Mouse (Mus musculus) right cerebral cortex, adult 2 months (tissue): Measurements from ENCODE around the gene Acox1.

ENCODE experiments used
- DNase-seq, 2 experiments: peaks; one replicate each; pipeline ENCODE4 v3.0.0; 2021 to 2022; ENCODE audit warnings: low spot score in 2 of 2

Gene Acox1

DNA sequence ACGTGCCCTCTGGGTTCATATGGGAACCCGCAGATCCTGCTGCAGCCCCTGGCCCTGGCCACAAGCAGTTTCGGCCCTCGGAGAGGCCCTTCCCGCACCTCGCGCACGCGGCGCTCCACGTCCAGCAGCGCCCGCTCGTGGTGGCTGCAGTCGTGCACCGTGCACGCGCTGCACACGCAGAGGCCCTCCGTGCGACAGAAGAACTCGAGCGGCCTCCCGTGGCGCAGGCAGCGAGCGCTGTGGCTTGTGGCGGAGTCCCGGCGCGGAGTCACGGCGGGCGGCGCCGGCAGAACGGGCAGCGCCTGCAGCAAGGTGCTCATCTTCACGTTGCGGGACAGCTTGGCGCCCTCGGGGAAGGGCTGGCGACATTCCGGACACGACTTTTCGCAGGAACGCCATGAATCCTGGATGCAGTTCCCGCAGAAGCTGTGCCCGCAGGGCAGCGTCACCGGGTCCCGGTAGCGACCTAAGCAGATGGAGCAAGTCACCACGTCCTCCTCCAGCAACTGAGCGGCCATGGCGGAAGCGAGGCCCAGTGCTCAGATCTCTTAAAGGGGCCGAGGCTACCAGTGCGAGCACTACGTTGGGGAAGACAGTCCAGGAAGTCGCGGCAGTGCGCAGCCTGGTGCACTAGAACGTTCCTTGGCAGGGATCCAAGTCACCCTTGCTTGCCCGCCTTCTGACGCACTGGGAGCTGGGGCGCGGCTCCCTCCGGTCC, 68.2 kb downstream of the Acox1 start, which contains the start of gene Trim65:
TSS of gene Trim65 (minus strand) at position 641 of the 718 bp plus-strand sequence.
- DNase-seq: peak; percentile 87

DNA sequence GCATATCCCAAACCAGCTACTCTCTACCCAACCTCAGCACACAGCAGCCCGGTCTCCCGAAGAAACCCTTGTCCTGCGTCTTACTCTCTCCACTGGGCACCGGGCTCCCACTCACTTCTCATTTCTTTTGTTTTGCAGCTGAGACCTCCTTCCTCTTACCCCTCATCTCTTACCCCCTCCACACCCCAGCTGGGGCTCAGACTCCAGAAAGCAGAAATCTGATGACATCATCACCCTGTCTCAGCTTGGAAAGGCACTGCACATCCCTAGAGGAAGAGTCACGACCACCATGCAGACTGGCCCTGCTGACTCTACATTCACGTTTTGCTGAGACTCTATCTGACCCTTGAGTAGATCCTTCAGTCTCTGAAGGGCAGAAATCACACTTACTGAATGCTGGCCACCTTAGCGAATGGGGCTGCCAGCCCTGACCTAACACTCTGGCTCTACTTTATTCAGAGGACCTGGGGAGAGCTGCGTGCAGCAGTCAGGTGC, 68.8 kb downstream of the Acox1 start:
- DNase-seq: no peak

DNA sequence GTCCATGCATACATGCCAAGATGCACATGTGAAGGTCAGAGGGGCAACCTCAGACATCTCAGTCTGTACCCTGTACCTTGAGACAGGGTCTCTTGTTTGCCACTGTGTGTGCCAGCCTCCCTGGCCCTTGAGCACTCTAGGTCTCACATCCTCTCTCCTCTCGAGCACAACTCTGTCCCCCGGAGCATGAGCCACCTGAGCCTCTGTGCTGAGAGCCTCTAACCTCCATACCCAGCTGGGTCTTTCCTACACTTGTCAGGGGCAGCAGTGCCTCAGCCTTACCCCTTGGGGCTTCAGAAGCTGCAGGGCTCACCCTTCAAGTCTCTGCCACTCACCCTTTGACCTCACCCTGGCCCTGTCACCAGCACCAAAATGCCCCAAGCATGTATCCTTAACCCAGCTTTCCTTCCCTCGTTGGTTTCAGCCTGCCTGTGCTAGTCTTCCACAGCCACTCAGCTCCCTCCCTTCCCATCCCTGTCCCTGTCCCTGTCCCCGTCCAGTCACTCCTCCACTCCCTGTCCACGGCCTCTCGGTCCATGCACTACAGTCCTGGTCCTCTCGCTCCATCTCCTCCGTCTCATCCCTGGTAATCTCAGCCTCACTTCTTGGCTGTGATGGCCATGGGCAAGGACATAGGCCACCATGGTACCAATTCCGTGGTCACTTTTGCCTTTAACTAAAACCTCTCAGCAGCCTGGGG, 69.6 kb downstream of the Acox1 start:
- DNase-seq: no peak

DNA sequence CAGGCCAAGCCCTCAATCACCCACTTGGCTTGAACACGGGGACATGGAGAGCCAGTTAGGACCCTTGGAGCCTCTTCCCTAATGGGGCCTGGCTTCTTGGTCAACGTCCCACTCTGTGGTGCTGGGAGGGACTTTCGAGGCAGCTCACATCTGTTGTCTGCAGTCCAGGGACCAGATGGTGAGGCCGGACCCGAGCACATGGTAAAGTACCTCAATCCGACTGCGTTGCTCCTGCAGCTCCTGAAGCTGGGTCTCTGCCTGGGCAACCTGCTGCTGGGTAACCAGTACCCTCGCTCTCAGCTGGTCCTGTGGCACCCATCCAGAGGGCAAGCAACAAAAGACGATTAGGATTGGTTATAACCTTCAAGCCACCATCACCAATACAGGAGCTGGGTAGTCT, 70.9 kb downstream of the Acox1 start:
- DNase-seq: no peak

DNA sequence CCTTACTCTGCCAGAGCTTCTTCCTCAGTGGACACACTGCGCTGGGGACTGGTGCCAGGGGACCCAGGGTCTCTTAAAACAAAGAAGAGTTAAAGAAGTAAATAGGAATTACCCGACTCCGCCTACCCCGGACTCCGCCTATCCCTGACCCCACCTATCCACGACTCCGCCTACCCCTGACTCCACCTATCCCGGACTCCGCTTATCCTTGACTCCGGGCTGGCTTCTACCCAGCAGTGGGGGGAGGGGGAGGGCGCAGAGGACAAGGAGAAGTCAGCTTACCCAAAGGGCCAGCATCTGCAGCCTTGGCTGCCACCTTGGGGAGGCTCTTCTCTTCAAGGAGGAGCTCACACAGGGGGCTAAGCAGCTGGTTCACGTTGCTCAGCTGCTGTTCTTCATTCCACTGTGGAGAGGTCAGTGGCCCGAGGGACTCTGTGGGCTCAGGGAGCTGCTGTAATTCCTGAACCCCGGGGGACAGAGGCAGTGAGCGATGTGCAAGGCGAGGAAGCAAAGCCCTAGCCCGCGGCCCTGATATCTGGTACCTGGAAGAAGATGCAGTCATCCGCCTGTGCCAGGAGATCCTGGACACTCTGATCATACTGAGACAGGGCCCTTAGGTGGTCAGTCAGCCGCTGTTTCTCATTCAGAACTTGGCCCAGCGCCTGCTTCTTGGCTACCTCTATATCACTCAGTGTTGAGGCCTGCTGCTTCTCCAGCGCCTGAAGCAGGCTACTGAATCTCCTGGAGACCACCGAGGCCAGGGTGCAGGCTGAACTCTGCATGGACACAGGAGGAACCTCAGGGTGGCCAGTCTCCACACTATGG, 71.5 kb downstream of the Acox1 start, which contains the start of gene Trim47:
TSS of gene Trim47 (minus strand) at position 55 of the 825 bp plus-strand sequence.
- DNase-seq: no peak

DNA sequence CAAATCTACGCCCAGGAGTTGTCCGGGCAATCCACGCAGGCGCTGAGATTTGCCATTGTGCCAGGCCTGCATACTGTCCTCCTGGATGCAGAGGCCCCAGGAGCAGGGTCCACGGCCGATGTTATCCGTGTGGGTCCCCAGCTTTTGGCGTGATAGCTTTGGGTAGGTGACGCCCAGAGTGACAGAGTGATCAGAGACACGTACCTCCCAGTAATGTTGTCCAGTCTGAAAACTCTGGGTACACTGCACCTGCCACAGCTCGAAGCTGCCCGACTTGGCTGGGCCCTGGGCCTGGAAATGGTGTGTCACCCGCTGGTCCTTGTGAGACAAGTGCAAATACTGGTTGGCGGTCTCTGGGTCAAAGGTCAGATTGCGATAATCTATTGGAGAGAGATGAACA, 72.6 kb downstream of the Acox1 start:
- no peak for DNase-seq
